Mouse (Mus musculus) large intestine, adult 2 months (tissue): ENCODE results near the gene Nfkbil1. TPM values are rescaled to one million over a fixed set of nuclear protein-coding genes. Genes with fewer than 3 reads are reported as not detected.
A peak's percentile ranks its signal among the peaks of the same experiment; 100 is the strongest.

Source experiments
- DNase-seq: peaks from one replicate; pipeline ENCODE4 v3.0.0-alpha.2; 2012; ENCODE audit warnings: low read depth, low spot score
- WGBS: fragments of 180-500 bp; shearing (Covaris S2); methylation state at CpG from one replicate; pipeline ENCODE4 v1.1.7; 2018; 5-methylcytosine and 5-hydroxymethylcytosine counted together
- polyA plus RNA-seq: library from polyadenylated mRNA; depleted of rRNA; stranded (reverse); fragments of >200 nt; gene quantifications from 2 replicates; pipeline ENCODE4 v1.2.3, GENCODE M21; 2012; rRNA removed

Gene Nfkbil1
- polyA plus RNA-seq, result 11.8 and 13.0 TPM in 2 replicates

GRCm38 (mm10) chr17:35235614-35236389 lies at the start of gene Nfkbil1:
Nfkbil1 (minus strand) TSS chr17:35235792.
- DNase-seq, result peak; percentile 88
- WGBS, result under 1% methylated on average over 35 of the region's 35 CpGs

- DNase-seq, result no peak
- 49% methylated on average over 3 of the region's 3 CpGs for WGBS
These were observed 44.7 kb upstream of the Nfkbil1 start for GRCm38 (mm10) chr17:35280276-35280675.

- WGBS, result 88% methylated on average over 13 of the region's 13 CpGs
- no peak for DNase-seq
These were observed 43.5 kb upstream of the Nfkbil1 start for GRCm38 (mm10) chr17:35278957-35279688.

GRCm38 (mm10) chr17:35278049-35278448 lies 42.5 kb upstream of the Nfkbil1 start:
- DNase-seq, result no peak
- 78% methylated on average over 8 of the region's 8 CpGs for WGBS

GRCm38 (mm10) chr17:35276304-35276864 lies 40.8 kb upstream of the Nfkbil1 start:
- 14% methylated on average over 13 of the region's 13 CpGs for WGBS
- no peak for DNase-seq

- WGBS, result 5% methylated on average over 11 of the region's 11 CpGs
- no peak for DNase-seq
These were observed 39.2 kb upstream of the Nfkbil1 start for GRCm38 (mm10) chr17:35274770-35275169.

GRCm38 (mm10) chr17:35272249-35272648 lies 36.7 kb upstream of the Nfkbil1 start:
- no peak for DNase-seq
- WGBS, result 80% methylated on average over 3 of the region's 3 CpGs

- 26% methylated on average over 3 of the region's 3 CpGs for WGBS
- DNase-seq, result no peak
These were observed 34.2 kb upstream of the Nfkbil1 start for GRCm38 (mm10) chr17:35269653-35270347.

GRCm38 (mm10) chr17:35267399-35268086 lies 32.0 kb upstream of the Nfkbil1 start:
- no peak for DNase-seq
- 71% methylated on average over 1 of the region's 1 CpGs for WGBS

GRCm38 (mm10) chr17:35263523-35263883 lies 27.9 kb upstream of the Nfkbil1 start:
- DNase-seq, result no peak
- under 1% methylated on average over 30 of the region's 31 CpGs for WGBS

GRCm38 (mm10) chr17:35262664-35263522 lies 27.3 kb upstream of the Nfkbil1 start, which contains the start of gene H2-D1:
H2-D1 (plus strand) TSS chr17:35262730.
- DNase-seq, result no peak
- WGBS, result under 1% methylated on average over 73 of the region's 73 CpGs

GRCm38 (mm10) chr17:35261651-35262050 lies 26.1 kb upstream of the Nfkbil1 start:
- 85% methylated on average over 13 of the region's 13 CpGs for WGBS
- no peak for DNase-seq

GRCm38 (mm10) chr17:35259621-35260020 lies 24.0 kb upstream of the Nfkbil1 start:
- 69% methylated on average over 4 of the region's 4 CpGs for WGBS
- DNase-seq, result no peak

GRCm38 (mm10) chr17:35258492-35259478 lies 23.2 kb upstream of the Nfkbil1 start:
- WGBS, result 24% methylated on average over 14 of the region's 14 CpGs
- no peak for DNase-seq

GRCm38 (mm10) chr17:35257824-35258491 lies 22.4 kb upstream of the Nfkbil1 start:
- DNase-seq, result no peak
- 2% methylated on average over 17 of the region's 17 CpGs for WGBS

GRCm38 (mm10) chr17:35257378-35257777 lies 21.8 kb upstream of the Nfkbil1 start:
- 49% methylated on average over 1 of the region's 1 CpGs for WGBS

GRCm38 (mm10) chr17:35255704-35256103 lies 20.1 kb upstream of the Nfkbil1 start:
- no peak for DNase-seq
- 40% methylated on average over 4 of the region's 4 CpGs for WGBS

More at GRCm38 (mm10) chr17:35257378-35257777, 21.8 kb upstream of the Nfkbil1 start:
- no peak for DNase-seq
